Mouse (Mus musculus) MEL (cell line): ENCODE data around the gene Baiap2l1. TPM values are rescaled to one million over a fixed set of nuclear protein-coding genes. Genes with fewer than 3 reads are reported as not detected.

Source experiments
- DNase-seq: peaks from one replicate; pipeline ENCODE4 v3.0.0; 2011; ENCODE audit warnings: low read depth, low spot score
- H3K27ac ChIP-seq: 2 replicates; pipeline ENCODE4 v1.5.1; 2012; ENCODE audit warnings: low read depth, mild to moderate bottlenecking, control low read depth, low read length, moderate library complexity; ENCODE audit not compliant: control insufficient read depth
- H3K27me3 ChIP-seq, 2 experiments: fragments of 150-350 bp in 1 of 2; sonication (generic) in 1 of 2; 2 replicates each; pipeline ENCODE4 v1.6.1; 2012; ENCODE audit warnings: low read length in 2 of 2, mild to moderate bottlenecking in 2 of 2, improper control_type of control experiment in 1 of 2, moderate library complexity in 1 of 2; ENCODE audit not compliant: insufficient read depth in 2 of 2, control insufficient read depth in 1 of 2
- H3K36me3 ChIP-seq, 2 experiments: 2 replicates each; pipeline ENCODE4 v1.6.1; 2012 to 2014; ENCODE audit warnings: low read length in 2 of 2, improper control_type of control experiment in 1 of 2, inconsistent platforms in 1 of 2, mild to moderate bottlenecking in 1 of 2; ENCODE audit not compliant: insufficient read depth in 2 of 2, control insufficient read depth in 1 of 2
- H3K4me1 ChIP-seq, 2 experiments: fragments of 150-350 bp in 1 of 2; sonication (generic) in 1 of 2; 2 replicates each; pipeline ENCODE4 v1.6.1; 2012; ENCODE audit warnings: low read length in 2 of 2, improper control_type of control experiment in 1 of 2, mild to moderate bottlenecking in 1 of 2; ENCODE audit not compliant: insufficient read depth in 2 of 2, control insufficient read depth in 1 of 2
- H3K4me3 ChIP-seq, 2 experiments: fragments of 150-350 bp in 1 of 2; sonication (generic) in 1 of 2; 2 replicates each; pipeline ENCODE4 v1.5.1; 2012; ENCODE audit warnings: low read depth in 2 of 2, low read length in 2 of 2, mild to moderate bottlenecking in 2 of 2, moderate library complexity in 2 of 2, control low read depth in 1 of 2, improper control_type of control experiment in 1 of 2; ENCODE audit not compliant: control insufficient read depth in 1 of 2, insufficient read depth in 1 of 2
- H3K79me2 ChIP-seq: 2 replicates; pipeline ENCODE4 v1.6.1; 2012; ENCODE audit warnings: mild to moderate bottlenecking, low read length, moderate library complexity; ENCODE audit not compliant: control insufficient read depth, poor library complexity, insufficient read depth
- H3K9ac ChIP-seq: 2 replicates; pipeline ENCODE4 v1.6.1; 2012; ENCODE audit warnings: low read depth, mild to moderate bottlenecking, control low read depth, low read length, moderate library complexity; ENCODE audit not compliant: control insufficient read depth, poor library complexity, severe bottlenecking
- H3K9me3 ChIP-seq: fragments of 150-350 bp; sonication (generic); replicated peaks from 2 replicates; pipeline ENCODE4 v1.6.1; 2012; ENCODE audit warnings: mild to moderate bottlenecking, low read length, improper control_type of control experiment, moderate library complexity; ENCODE audit not compliant: insufficient read depth
- E2F4 ChIP-seq: IDR thresholded peaks from 2 replicates; pipeline ENCODE4 v1.6.1; 2011; ENCODE audit warnings: low read depth, low read length, improper control_type of control experiment, borderline replicate concordance
- EP300 ChIP-seq, 2 experiments: IDR thresholded peaks; 2 replicates each; pipeline ENCODE4 v1.6.1; 2011; ENCODE audit warnings: improper control_type of control experiment in 2 of 2, low read length in 2 of 2, low read depth in 1 of 2, mild to moderate bottlenecking in 1 of 2
- ETS1 ChIP-seq: IDR thresholded peaks from 2 replicates; pipeline ENCODE4 v1.6.1; 2012; ENCODE audit warnings: low read depth, mild to moderate bottlenecking, inconsistent platforms, low read length, improper control_type of control experiment, moderate library complexity
- GATA1 ChIP-seq: IDR thresholded peaks from 2 replicates; pipeline ENCODE4 v1.6.1; 2011; ENCODE audit warnings: low read depth, low read length, improper control_type of control experiment
- HCFC1 ChIP-seq: IDR thresholded peaks from 2 replicates; pipeline ENCODE4 v1.6.1; 2012; ENCODE audit warnings: low read depth, mild to moderate bottlenecking, inconsistent platforms, low read length, improper control_type of control experiment, moderate library complexity
- MAX ChIP-seq: IDR thresholded peaks from 2 replicates; pipeline ENCODE4 v1.6.1; 2011; ENCODE audit warnings: low read length, improper control_type of control experiment
- MAZ ChIP-seq: IDR thresholded peaks from 2 replicates; pipeline ENCODE4 v1.6.1; 2012; ENCODE audit warnings: low read depth, mild to moderate bottlenecking, inconsistent platforms, low read length, improper control_type of control experiment
- MEF2A ChIP-seq: IDR thresholded peaks from 2 replicates; pipeline ENCODE4 v1.6.1; 2014; ENCODE audit warnings: low read depth, mild to moderate bottlenecking, inconsistent platforms, low read length, improper control_type of control experiment; ENCODE audit not compliant: poor library complexity, insufficient replicate concordance, severe bottlenecking; ENCODE audit errors: extremely low read depth
- NRF1 ChIP-seq: IDR thresholded peaks from 2 replicates; pipeline ENCODE4 v1.6.1; 2014; ENCODE audit warnings: low read depth, mild to moderate bottlenecking, inconsistent platforms, low read length, improper control_type of control experiment, moderate library complexity; ENCODE audit not compliant: poor library complexity, insufficient read depth, severe bottlenecking
- POLR2AphosphoS5 ChIP-seq: IDR thresholded peaks from 2 replicates; pipeline ENCODE4 v1.6.1; 2012; ENCODE audit warnings: low read depth, borderline replicate concordance, mild to moderate bottlenecking, inconsistent platforms, low read length, moderate library complexity, mixed read lengths
- RCOR1 ChIP-seq: IDR thresholded peaks from 2 replicates; pipeline ENCODE4 v1.6.1; 2012; ENCODE audit warnings: low read depth, mild to moderate bottlenecking, inconsistent platforms, low read length, improper control_type of control experiment
- UBTF ChIP-seq: IDR thresholded peaks from 2 replicates; pipeline ENCODE4 v1.6.1; 2012; ENCODE audit warnings: low read depth, mild to moderate bottlenecking, inconsistent platforms, low read length, improper control_type of control experiment, moderate library complexity, borderline replicate concordance; ENCODE audit not compliant: insufficient read depth
- ZC3H11A ChIP-seq: IDR thresholded peaks from 2 replicates; pipeline ENCODE4 v1.6.1; 2012; ENCODE audit warnings: low read depth, mild to moderate bottlenecking, inconsistent platforms, low read length, improper control_type of control experiment
- ZNF384 ChIP-seq: IDR thresholded peaks from 2 replicates; pipeline ENCODE4 v1.6.1; 2012; ENCODE audit warnings: low read depth, mild to moderate bottlenecking, inconsistent platforms, low read length, improper control_type of control experiment
- polyA plus RNA-seq, 2 experiments: library from polyadenylated mRNA; stranded (reverse) in 1 of 2; unstranded in 1 of 2; fragments of >175 nt in 1 of 2; fragments of >200 nt in 1 of 2; gene quantifications; 2 replicates each; pipeline versions ENCODE4 v1.2.1 to v1.2.4; 2012; ENCODE audit warnings: low replicate concordance in 2 of 2, low read depth in 1 of 2; ENCODE audit not compliant: insufficient read length in 2 of 2, insufficient read depth in 1 of 2, missing spikeins in 1 of 2
- total RNA-seq: library from RNA; depleted of rRNA; stranded (reverse); fragments of 300-350 nt; gene quantifications from 2 replicates; pipeline ENCODE4 v1.2.3, GENCODE M21; 2012

The Baiap2l1 gene
- total and polyA plus RNA-seq, 3 experiments: 0.06 TPM; not detected in 2

- no peak for TF ChIP-seq POLR2AphosphoS5
- TF ChIP-seq ZNF384: peak; percentile 43
- peak; percentile 37; the same call in 1 of the 2 replicates for TF ChIP-seq MAZ
- TF ChIP-seq RCOR1: 0 out of 2 replicates have a peak, but pooled peaks have one; percentile 28
- TF ChIP-seq MEF2A: no peak
- TF ChIP-seq MAX: no peak
- 0 out of 2 replicates have a peak, but pooled peaks have one; percentile 61 for TF ChIP-seq UBTF
- TF ChIP-seq EP300 (IDR thresholded peaks at IDR 0.05; ENCODE audit: low read depth in 1 of 2, low read length in 2 of 2): peak in 1 of 2 experiments; percentile 42; a peak in 2 of 4 replicates
Observed at GRCm38 (mm10) chr5:144276898-144277630, 80.8 kb downstream of the Baiap2l1 start.

GRCm38 (mm10) chr5:144274904-144275303 lies 83.0 kb downstream of the Baiap2l1 start:
- H3K4me1 ChIP-seq: peaks cover 5 to 27% of the 10 kb centered on the region in 2 experiments; a peak in 3 of 4 replicates
- TF ChIP-seq EP300 (IDR thresholded peaks at IDR 0.05; ENCODE audit: low read depth in 1 of 2, low read length in 2 of 2): no peak
- TF ChIP-seq ZC3H11A: no peak
- TF ChIP-seq ZNF384: no peak
- no peak for TF ChIP-seq HCFC1
- no peak for TF ChIP-seq MAZ
- no peak for TF ChIP-seq ETS1
- TF ChIP-seq UBTF: no peak
- TF ChIP-seq E2F4: no peak
- TF ChIP-seq GATA1: no peak
- TF ChIP-seq NRF1: no peak
- no peaks in the 10 kb centered on the region for H3K27me3 ChIP-seq
- H3K27ac ChIP-seq: no peak overlapping the region
- peaks cover 0 to 18% of the 10 kb centered on the region in 2 experiments; a peak in 2 of 4 replicates for H3K36me3 ChIP-seq
- H3K79me2 ChIP-seq: no peaks in the 10 kb centered on the region
- H3K4me3 ChIP-seq: no peak overlapping the region
- H3K9me3 ChIP-seq: no peaks in the 10 kb centered on the region
- no peak for DNase-seq
- no peak overlapping the region for H3K9ac ChIP-seq

More at GRCm38 (mm10) chr5:144276898-144277630, 80.8 kb downstream of the Baiap2l1 start:
- H3K9ac ChIP-seq: peak overlapping the region; percentile 48
- H3K4me3 ChIP-seq: peak overlapping the region; percentile 19 to 43; a peak in 2 of 4 replicates
- H3K9me3 ChIP-seq: no peaks in the 10 kb centered on the region
- peaks cover 0 to 3% of the 10 kb centered on the region in 2 experiments; a peak in 2 of 4 replicates for H3K36me3 ChIP-seq
- no peaks in the 10 kb centered on the region for H3K27me3 ChIP-seq
- 0 out of 2 replicates have a peak overlapping the region, but pooled peaks have one; percentile 13 for H3K27ac ChIP-seq
- peaks cover 5 to 8% of the 10 kb centered on the region in 2 experiments; a peak in 3 of 4 replicates for H3K4me1 ChIP-seq
- DNase-seq: peak; percentile 81
- H3K79me2 ChIP-seq: no peaks in the 10 kb centered on the region
